Mouse (Mus musculus): Measurements from ENCODE around the gene Polm. TPM values are rescaled to one million over a fixed set of nuclear protein-coding genes. Genes with fewer than 3 reads are reported as not detected.
"Not testable (repeated sequence)": the region's sequence is repeated elsewhere in the genome, so short reads cannot be mapped to it uniquely, and the experiment has no call there.

The Polm gene
- polyA plus RNA-seq, 2 experiments from 2014 or later = 20.6 to 22.5 TPM

- no peak for ATAC-seq
These were observed 17.7 kb upstream of the Polm start for GRCm38 (mm10) chr11:5855481-5855880.

GRCm38 (mm10) chr11:5852314-5852713 is 14.5 kb upstream of the Polm start:
- no peak for ATAC-seq

GRCm38 (mm10) chr11:5851021-5851736 is 13.4 kb upstream of the Polm start:
- no peak for ATAC-seq

DNA sequence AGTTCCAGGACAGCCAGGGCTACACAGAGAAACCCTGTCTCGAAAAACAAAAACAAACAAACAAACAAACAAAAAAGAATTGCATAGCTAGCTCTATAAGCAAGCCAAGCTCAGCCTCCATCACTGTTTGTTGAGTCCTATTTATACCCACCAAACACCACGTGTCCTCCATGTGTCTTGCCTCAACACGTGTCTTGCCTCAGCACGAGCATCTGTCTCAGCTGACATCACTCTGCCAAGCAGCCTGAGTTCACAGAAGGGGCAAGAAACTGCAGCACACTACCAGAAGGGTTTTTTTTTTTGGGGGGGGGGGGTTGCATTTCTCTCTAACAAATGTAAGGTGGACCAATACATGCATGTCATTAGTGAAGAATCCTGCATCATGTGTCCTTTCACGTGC is 12.6 kb upstream of the Polm start:
- no peak for ATAC-seq

DNA sequence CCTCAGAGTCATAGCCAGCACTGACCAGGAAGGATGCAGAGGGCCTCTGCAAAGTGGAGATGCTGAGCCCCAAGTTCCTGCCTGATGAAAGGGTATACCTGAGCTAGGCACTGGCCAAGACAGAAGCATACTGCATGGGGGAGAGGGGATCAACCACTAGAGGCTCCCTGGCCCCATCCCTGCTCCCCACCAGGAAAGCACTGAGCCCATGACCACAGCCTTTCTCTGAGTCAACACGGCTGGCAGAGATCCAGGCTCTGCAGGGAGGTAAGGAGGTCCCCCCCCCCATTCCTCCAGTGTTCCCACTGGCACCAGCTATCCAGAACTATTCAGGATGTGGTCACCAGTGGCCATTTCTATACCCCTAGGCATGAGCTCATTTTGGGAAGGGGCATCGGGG is 11.5 kb upstream of the Polm start:
- ATAC-seq = no peak

GRCm38 (mm10) chr11:5848741-5849140 is 10.9 kb upstream of the Polm start:
- ATAC-seq = no peak

GRCm38 (mm10) chr11:5846639-5847345 is 9.0 kb upstream of the Polm start:
- no peak for ATAC-seq

- ATAC-seq = no peak
These were observed 5.3 kb upstream of the Polm start for GRCm38 (mm10) chr11:5843131-5843530.

GRCm38 (mm10) chr11:5841751-5842150 is 3.9 kb upstream of the Polm start:
- no peak for ATAC-seq

DNA sequence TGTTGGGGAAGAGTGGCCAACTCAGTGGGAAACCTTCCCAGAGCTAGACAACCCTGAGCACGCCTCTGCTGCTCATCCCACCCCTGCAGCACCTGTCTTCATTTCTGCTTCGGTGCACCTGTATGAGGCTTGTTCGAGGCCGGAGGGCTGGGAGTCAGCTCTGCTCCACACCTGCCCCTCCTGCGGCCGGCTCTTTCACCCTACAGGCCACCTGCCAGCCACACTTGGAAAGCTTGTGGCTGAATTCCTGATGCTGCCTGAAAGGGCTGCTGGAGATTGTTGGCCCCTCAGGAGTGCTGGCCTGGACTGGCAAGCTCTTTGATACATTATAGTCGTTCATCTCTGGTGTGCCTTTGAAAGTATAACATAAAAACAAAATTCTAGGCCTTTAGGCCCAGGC is 2.5 kb upstream of the Polm start:
- no peak for ATAC-seq

DNA sequence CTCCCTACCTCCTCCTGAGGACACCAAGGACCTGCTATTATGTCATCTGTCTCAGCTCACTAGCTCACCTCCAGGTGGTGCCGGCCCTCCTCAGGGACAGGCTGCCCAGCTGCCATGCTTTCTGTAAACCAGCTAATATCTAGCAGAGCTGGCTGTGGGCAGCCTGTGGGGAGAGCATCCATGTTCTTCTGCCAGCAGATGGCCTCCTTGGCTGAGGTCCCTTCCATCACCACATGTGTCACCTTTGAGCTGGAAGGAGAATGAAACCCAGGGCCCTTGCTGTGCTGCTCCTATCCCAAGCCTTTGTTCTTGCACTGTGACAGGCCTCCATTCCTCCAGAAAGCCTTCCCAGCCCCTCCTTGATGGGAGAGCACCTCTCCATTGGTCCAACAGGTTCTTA is 1.7 kb downstream of the Polm start:
- ATAC-seq = no peak

DNA sequence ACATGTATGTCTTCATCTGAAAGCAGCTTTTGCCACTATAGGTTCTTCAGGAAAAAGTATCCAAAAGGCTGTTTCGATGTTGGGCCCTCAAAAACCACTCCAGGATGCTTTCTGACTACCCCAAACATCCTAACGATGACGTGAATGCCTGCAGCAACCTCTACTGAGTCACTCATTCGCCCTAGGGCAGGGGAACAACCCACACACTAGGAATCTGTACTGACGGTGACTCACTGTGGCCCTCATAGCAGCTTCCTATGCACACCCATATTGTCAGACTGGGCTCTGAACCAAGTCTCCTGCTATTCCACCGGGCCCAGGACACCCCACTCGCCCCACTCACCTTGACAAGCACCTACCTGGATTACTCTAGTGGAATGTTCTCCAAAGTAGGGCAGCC is 2.8 kb downstream of the Polm start:
- ATAC-seq = no peak

GRCm38 (mm10) chr11:5834506-5834905 is 3.3 kb downstream of the Polm start:
- no peak for ATAC-seq

DNA sequence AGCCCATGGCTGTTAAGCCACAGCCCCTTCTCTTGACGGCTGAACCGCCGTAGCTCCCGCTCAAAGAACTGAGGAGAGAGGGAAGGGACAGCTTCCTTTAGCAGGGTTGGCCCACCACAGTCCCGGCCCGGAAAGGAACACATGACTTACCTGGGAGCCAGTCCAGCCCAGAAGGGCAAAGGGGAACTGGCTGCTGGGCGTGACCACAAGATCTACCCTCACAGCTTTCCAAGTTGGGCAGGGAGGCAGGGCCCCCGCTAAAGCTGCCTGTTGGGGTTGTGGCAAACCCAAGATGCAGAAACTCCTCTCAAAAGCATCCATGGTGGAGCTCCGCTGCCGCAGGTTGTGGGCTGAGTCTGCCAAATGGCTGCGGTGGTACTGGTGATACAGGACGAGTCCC is 8.5 kb downstream of the Polm start:
- no peak for ATAC-seq

- no peak for ATAC-seq
These were observed 9.2 kb downstream of the Polm start for GRCm38 (mm10) chr11:5828509-5829191.

DNA sequence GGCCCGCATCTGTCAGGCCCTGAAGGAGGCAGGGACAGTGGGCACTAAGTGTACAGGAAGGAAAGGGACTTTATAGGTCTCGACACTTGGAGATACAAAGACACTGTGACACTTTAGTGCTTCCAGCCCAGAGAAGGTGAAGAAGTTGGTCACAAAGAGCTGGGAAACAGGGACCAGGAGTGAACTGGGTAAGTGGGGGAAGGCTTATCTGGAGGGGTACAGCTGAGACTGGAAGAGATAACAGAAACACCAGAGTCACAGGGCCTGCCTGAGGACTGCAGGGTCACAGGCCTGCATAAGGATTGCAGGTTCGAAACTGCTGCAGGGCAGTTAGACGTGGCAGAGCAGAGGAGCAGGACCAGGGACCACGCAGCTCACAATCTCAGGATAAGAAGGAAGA is 9.9 kb downstream of the Polm start:
- no peak for ATAC-seq

DNA sequence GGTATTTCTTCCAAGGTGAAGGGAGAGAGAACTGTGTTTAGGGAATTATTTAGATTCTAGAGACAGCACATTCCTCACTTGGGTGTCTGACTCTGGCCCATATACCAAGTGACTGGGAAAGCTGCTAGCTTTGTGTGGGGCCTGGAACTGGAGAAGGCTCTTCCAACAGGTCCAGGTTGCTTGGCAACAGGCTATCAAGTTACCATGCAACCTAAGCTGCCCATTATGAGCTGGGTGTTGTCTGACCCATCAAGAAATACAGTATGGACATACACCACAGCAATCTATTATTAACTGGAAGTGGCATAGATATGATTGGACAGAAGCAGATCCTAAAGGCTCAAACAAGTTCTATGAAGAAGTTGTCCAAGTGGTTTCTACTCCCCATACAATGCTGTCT is 12.4 kb downstream of the Polm start:
- ATAC-seq = no peak

- no peak for ATAC-seq
These were observed 18.6 kb downstream of the Polm start for GRCm38 (mm10) chr11:5819223-5819622.

DNA sequence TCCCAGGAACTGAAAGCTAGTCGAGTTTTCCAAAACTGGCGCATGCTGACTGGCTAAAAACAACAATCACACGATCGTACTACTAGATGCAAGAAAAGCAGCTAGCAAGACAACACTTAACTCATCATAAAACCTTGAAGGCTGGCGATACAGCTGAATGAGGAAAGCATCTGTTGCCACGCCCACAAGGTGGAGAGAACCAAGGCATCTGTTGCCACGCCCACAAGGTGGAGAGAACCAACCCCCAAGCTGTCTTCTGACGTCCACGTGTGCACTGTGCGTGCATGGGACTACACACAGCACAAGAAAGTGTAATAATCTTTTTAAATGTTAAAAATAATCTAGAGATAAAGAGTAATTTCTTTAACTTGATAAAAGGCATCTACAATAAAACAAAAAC is 24.4 kb downstream of the Polm start:
- ATAC-seq = no peak

GRCm38 (mm10) chr11:5809487-5809886 is 28.3 kb downstream of the Polm start:
- not testable (repeated sequence) for ATAC-seq

GRCm38 (mm10) chr11:5807956-5808355 is 29.9 kb downstream of the Polm start:
- no peak for ATAC-seq

- no peak for ATAC-seq
These were observed 32.1 kb downstream of the Polm start for GRCm38 (mm10) chr11:5805711-5806110.

DNA sequence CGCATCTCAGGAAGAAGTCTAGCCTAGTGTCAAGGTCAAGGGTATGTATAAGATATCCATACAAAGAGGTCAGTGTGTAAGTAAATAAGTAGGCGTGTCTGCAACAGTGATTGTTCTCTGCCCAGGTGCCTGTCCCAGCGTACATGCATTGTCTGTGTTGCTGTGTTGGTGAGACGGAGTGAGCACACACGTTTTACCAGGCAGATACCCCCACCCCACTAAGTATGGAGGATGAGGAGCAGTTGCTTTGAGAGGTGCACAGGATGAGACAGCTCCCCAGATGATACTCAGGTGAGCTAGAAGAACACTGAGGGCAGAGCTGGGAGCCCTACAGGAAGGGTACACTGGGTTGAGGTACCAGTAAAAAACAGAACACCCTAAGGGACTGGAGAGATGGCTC is 33.6 kb downstream of the Polm start:
- ATAC-seq = no peak

GRCm38 (mm10) chr11:5803551-5803981 is 34.2 kb downstream of the Polm start, which contains the start of gene Pgam2:
Gene Pgam2 (minus strand): TSS chr11:5803733.
- ATAC-seq = no peak
